Mouse (Mus musculus): ENCODE results near the gene Tspyl1. TPM values are rescaled to one million over a fixed set of nuclear protein-coding genes. Genes with fewer than 3 reads are reported as not detected.

Tspyl1 gene
- 61.2 and 75.4 TPM in 2 replicates for polyA plus RNA-seq (2015; fragmentation: Nextera tagmentation; extraction: Ambion mirVana)

GRCm38 (mm10) chr10:34281962-34282388 is at the start of gene Tspyl1:
Tspyl1 (plus strand) TSS chr10:34282190.

GRCm38 (mm10) chr10:34297299-34297979 is 15.4 kb downstream of the Tspyl1 start, which contains the start of gene Tspyl4:
Tspyl4 (plus strand) TSS chr10:34297442.

Other genes with a start within 250 kb of the Tspyl1 start
- 0.19 TPM in 1 of 2 replicates, not detected in the other for gene Trappc3l, start 244.6 kb upstream of the Tspyl1 start, polyA plus RNA-seq (2015; fragmentation: Nextera tagmentation; extraction: Ambion mirVana)
- not detected in 2 replicates for gene Calhm4, start 237.9 kb upstream of the Tspyl1 start, polyA plus RNA-seq (2015; fragmentation: Nextera tagmentation; extraction: Ambion mirVana)
- gene Calhm5, start 185.7 kb upstream of the Tspyl1 start, polyA plus RNA-seq (2015; fragmentation: Nextera tagmentation; extraction: Ambion mirVana): 8.4 and 9.1 TPM in 2 replicates
- gene Calhm6, start 154.2 kb upstream of the Tspyl1 start, polyA plus RNA-seq (2015; fragmentation: Nextera tagmentation; extraction: Ambion mirVana): 0.73 and 1.7 TPM in 2 replicates
- 19.7 and 22.8 TPM in 2 replicates for gene Dse, start 74.5 kb upstream of the Tspyl1 start, polyA plus RNA-seq (2015; fragmentation: Nextera tagmentation; extraction: Ambion mirVana)
- gene Tspyl4, start 15.3 kb downstream of the Tspyl1 start, polyA plus RNA-seq (2015; fragmentation: Nextera tagmentation; extraction: Ambion mirVana): 4.2 and 5.1 TPM in 2 replicates
- 0.14 and 0.17 TPM in 2 replicates for gene Col10a1, start 107.8 kb downstream of the Tspyl1 start, polyA plus RNA-seq (2015; fragmentation: Nextera tagmentation; extraction: Ambion mirVana)
- gene Nt5dc1, start 136.4 kb downstream of the Tspyl1 start, polyA plus RNA-seq (2015; fragmentation: Nextera tagmentation; extraction: Ambion mirVana): 9.3 and 10.0 TPM in 2 replicates
- 9.6 and 10.0 TPM in 2 replicates for gene Frk, start 201.2 kb downstream of the Tspyl1 start, polyA plus RNA-seq (2015; fragmentation: Nextera tagmentation; extraction: Ambion mirVana)

All from urinary bladder, postnatal 0 days (tissue).